Mouse (Mus musculus) hindbrain, postnatal 0 days (tissue): ENCODE measurements around the gene Zfp518b. TPM values are rescaled to one million over a fixed set of nuclear protein-coding genes. Genes with fewer than 3 reads are reported as not detected.

Source experiments
- ATAC-seq: fragments of 200-750 bp; cut with Nextera tagmentation; 2 replicates; pipeline ENCODE4 v1.8.0; 2017; ENCODE audit warnings: mild to moderate bottlenecking, moderate TSS enrichment, moderate library complexity
- DNase-seq: peaks from one replicate; pipeline ENCODE4 v3.0.0-alpha.2; 2015; ENCODE audit warnings: low spot score
- H3K27ac ChIP-seq: fragments of 300-500 bp; sonication (generic); 2 replicates; pipeline ENCODE4 v1.5.1; 2014; ENCODE audit warnings: mild to moderate bottlenecking
- H3K27me3 ChIP-seq: fragments of 300-500 bp; sonication (generic); 2 replicates; pipeline ENCODE4 v1.6.1; 2014; ENCODE audit warnings: low read length, mixed read lengths; ENCODE audit not compliant: insufficient read depth
- H3K36me3 ChIP-seq: fragments of 300-500 bp; sonication (generic); 2 replicates; pipeline ENCODE4 v1.6.1; 2014; ENCODE audit warnings: low read length, mixed read lengths; ENCODE audit not compliant: insufficient read depth
- H3K4me1 ChIP-seq: fragments of 300-500 bp; sonication (generic); 2 replicates; pipeline ENCODE4 v1.6.1; 2014; ENCODE audit warnings: antibody characterized with exemption, low read length, mixed read lengths; ENCODE audit not compliant: insufficient read depth
- H3K4me2 ChIP-seq: fragments of 300-500 bp; sonication (generic); 2 replicates; pipeline ENCODE4 v1.6.1; 2014; ENCODE audit warnings: low read depth, mild to moderate bottlenecking, low read length, moderate library complexity, mixed read lengths
- H3K4me3 ChIP-seq: fragments of 300-500 bp; sonication (generic); 2 replicates; pipeline ENCODE4 v1.5.1; 2014; ENCODE audit warnings: low read length
- H3K9ac ChIP-seq: fragments of 300-500 bp; sonication (generic); replicated peaks from 2 replicates; pipeline ENCODE4 v1.6.1; 2014; ENCODE audit warnings: mild to moderate bottlenecking, low read length, moderate library complexity, mixed read lengths
- H3K9me3 ChIP-seq: fragments of 300-500 bp; sonication (generic); 2 replicates; pipeline ENCODE4 v1.6.1; 2016; ENCODE audit warnings: low read length, mixed read lengths
- CTCF ChIP-seq: IDR thresholded peaks from 2 replicates; pipeline ENCODE4 v1.5.1; 2016; ENCODE audit warnings: antibody characterized with exemption, control low read depth, low read depth
- WGBS: fragments of 180-500 bp; shearing (Covaris S2); extraction: QIAGEN DNeasy Blood & Tissue Kit; methylation state at CpG from one replicate; pipeline ENCODE4 v1.1.7; 2014; 5-methylcytosine and 5-hydroxymethylcytosine counted together
- polyA plus RNA-seq: library from polyadenylated mRNA; unstranded; fragments of >200 nt; fragmentation: Nextera tagmentation; extraction: Ambion mirVana; gene quantifications from 2 replicates; pipeline ENCODE4 v1.2.1, GENCODE M21; 2015
- total RNA-seq: library from RNA; depleted of rRNA; stranded (reverse); fragments of >200 nt; gene quantifications from 2 replicates; pipeline ENCODE4 v1.2.3, GENCODE M21; 2014; rRNA removed

Gene Zfp518b
- total and polyA plus RNA-seq, 2 experiments from 2014 or later, result 13.8 to 51.3 TPM

DNA sequence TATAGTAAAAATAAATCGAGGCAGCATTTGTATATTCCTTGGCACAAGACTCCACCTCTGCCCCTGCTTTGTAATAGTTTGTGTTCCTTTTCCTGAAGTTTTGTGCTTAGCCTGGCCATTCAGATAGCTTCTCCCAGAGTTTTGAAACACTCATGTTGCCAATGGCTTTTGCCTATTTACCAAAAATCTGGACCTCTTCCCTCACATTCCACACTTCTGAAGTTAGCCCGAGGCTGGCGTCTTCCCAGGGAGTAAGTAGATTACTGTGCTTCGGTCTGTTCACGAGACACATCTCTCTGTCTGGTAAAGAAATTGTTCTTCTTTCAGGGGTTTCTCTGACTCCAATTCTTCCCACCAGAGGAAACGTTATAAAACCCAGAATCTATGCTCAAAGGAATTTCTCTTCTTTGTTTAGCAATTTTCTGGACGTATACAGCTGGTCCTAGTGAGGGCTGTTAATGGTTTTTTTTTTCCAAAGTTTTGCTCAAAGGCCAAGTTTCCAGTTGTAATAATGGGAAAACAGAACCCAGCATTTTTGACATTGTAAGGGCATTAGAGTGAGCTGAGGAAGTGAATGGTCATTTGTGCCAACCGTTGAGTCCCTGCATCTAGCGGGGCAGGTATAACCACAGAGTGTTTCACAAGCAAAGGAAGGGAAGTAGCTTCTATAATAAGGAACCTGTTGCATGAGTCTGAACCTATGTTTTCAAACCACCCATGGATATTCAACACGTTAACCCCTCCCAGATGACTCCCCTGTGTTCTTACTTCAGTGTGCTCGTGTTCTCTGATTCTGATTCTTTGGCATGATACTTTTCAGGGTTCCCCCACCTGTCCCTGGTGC lies 50.1 kb downstream of the Zfp518b start:
- Histone ChIP-seq H3K36me3 (no peaks in the 10 kb centered on the region), H3K4me1 (no peaks in the 10 kb centered on the region), H3K9me3 (no peaks in the 10 kb centered on the region), H3K4me3 (no peak overlapping the region), H3K27me3 (no peaks in the 10 kb centered on the region), H3K4me2 (no peak overlapping the region), H3K9ac (no peak overlapping the region), H3K27ac (no peak overlapping the region)
- WGBS, result 61% methylated on average over 11 of the region's 11 CpGs
- no peak for TF ChIP-seq CTCF
- DNase-seq, result no peak
- ATAC-seq, result no peak

DNA sequence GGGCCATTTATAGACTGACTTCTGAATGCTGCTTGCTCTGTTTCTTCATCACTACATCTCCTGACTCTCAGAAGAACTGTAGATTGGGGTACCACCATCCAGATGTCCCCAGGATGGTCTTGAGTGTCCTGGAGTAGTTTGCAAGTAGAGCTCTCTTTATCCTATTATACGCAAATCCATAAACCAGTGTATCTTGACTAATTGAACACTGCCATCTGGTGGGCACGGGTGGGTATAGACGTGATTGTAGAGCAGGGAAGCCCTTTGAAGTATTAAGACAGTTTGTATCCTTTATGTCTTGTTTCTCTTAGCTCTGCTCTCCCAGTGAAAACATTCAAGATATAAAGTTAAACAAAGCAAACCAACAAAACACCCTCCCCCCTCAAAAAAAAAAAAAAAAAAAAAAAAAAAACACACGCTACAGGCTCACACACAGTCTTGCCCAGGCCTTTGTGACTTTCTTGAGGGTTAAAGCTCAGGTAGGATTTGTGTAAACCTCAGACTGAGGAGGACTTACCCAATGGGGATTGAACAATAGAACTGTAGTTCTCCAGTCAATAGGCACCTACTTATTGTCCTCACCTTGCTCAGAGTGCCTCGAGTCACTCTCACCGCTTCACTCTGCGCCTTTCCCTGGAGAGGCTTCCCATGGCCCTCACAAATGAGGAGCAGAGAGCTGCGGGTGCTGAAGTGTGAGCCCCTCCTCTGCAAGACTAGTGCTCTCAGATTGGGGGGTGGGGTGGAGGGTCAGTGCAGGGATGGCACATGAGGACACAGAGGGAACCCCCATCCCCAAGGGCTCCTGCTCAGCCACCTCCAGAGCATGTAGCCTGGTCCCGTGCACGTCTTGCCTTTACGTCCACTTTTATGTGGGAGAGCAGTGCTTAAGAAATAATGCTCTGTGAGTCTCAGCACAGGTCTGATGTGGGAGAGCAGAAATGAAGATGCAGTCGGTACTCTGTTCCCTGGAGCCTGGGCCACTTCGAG lies 51.9 kb downstream of the Zfp518b start:
- Histone ChIP-seq H3K4me2 (no peak overlapping the region), H3K9ac (no peak overlapping the region), H3K4me1 (no peaks in the 10 kb centered on the region), H3K36me3 (no peaks in the 10 kb centered on the region), H3K9me3 (no peaks in the 10 kb centered on the region), H3K27me3 (no peaks in the 10 kb centered on the region), H3K4me3 (no peak overlapping the region), H3K27ac (no peak overlapping the region)
- DNase-seq (peak; percentile 85), ATAC-seq (peak; percentile 46; the same call in 1 of the 2 replicates)
- 68% methylated on average over 13 of the region's 13 CpGs for WGBS
- peak; percentile 80 for TF ChIP-seq CTCF

DNA sequence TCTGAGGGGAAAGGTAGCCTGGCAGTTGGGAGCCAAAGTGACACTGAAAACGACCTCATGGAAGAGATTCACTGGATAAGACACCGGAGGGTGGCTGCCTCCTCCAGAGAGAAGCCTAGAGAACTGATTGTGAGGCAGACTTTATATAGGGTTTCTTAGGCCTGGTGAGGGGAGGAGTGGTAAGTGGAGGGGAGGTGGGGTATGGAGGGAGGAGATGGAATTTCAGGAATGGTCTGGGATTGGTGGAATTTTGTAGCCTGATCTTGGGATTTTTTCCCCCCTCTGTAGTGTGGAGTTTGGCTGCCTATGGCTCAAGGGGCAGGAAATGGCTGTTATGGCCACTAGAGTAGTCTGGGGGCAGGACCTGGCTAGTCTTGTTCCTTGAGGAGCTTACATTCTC lies 56.6 kb downstream of the Zfp518b start:
- no peak overlapping the region for H3K9ac ChIP-seq
- H3K9me3 ChIP-seq, result 0 out of 2 replicates have a peak, but pooled peaks cover 4% of the 10 kb centered on the region
- TF ChIP-seq CTCF, result no peak
- ATAC-seq, result no peak
- no peak overlapping the region for H3K4me3 ChIP-seq
- no peaks in the 10 kb centered on the region for H3K36me3 ChIP-seq
- no peak for DNase-seq
- H3K27ac ChIP-seq, result no peak overlapping the region
- H3K4me1 ChIP-seq, result no peaks in the 10 kb centered on the region
- no peaks in the 10 kb centered on the region for H3K27me3 ChIP-seq
- 53% methylated on average over 2 of the region's 2 CpGs for WGBS
- H3K4me2 ChIP-seq, result no peak overlapping the region

DNA sequence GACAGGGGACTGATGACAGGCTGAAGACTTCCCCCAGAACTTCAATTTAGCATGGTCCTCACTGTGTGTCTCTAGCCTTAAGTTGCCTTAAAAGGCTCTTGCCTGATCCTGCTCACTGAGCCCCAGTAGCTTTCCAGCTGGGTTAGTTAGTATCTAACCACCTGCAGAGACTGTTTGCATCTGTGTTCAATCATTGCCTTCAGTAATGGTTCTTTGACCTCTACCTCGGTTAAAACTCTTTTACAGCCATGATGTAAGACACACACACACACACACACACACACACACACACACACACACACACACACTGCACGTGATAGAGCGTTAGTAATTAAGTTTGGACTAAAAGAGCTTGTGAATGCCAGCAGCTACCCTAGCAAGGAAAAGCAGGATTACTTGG lies 57.7 kb downstream of the Zfp518b start:
- no peak for ATAC-seq
- 67% methylated on average over 3 of the region's 3 CpGs for WGBS
- no peak for DNase-seq

DNA sequence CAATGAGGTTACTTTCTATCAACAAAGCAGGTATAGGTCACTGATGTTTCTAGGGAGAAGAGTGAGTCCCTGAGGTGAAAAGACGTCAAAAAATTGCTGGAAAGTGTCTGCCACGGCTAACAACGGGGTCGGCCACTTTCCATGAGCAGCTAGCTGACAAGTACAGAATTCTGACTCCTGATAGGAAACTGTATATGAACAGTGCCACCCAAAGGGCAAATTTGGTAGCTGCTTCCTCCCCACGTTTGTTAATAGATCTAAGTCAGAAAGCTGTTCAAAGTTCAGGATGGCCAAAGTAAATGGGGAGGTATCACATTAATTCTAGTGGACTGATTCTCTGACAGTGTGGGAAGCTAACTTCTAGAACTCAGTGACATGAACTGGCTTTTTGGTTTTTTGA lies 63.8 kb downstream of the Zfp518b start:
- Histone ChIP-seq H3K27me3 (no peaks in the 10 kb centered on the region), H3K4me3 (no peak overlapping the region), H3K4me1 (no peaks in the 10 kb centered on the region), H3K9ac (no peak overlapping the region), H3K9me3 (0 out of 2 replicates have a peak, but pooled peaks cover 4% of the 10 kb centered on the region), H3K27ac (no peak overlapping the region), H3K4me2 (no peak overlapping the region), H3K36me3 (no peaks in the 10 kb centered on the region)
- ATAC-seq, result peak; percentile 55; the same call in 1 of the 2 replicates
- WGBS, result 24% methylated on average over 5 of the region's 5 CpGs
- peak; percentile 71 for TF ChIP-seq CTCF
- DNase-seq, result peak; percentile 76

More for the DNA sequence above, 57.7 kb downstream of the Zfp518b start:
- Histone ChIP-seq H3K4me3 (no peak overlapping the region), H3K27ac (no peak overlapping the region), H3K27me3 (no peaks in the 10 kb centered on the region), H3K9ac (no peak overlapping the region), H3K36me3 (no peaks in the 10 kb centered on the region), H3K4me1 (no peaks in the 10 kb centered on the region), H3K9me3 (0 out of 2 replicates have a peak, but pooled peaks cover 4% of the 10 kb centered on the region), H3K4me2 (no peak overlapping the region)
- no peak for TF ChIP-seq CTCF

DNA sequence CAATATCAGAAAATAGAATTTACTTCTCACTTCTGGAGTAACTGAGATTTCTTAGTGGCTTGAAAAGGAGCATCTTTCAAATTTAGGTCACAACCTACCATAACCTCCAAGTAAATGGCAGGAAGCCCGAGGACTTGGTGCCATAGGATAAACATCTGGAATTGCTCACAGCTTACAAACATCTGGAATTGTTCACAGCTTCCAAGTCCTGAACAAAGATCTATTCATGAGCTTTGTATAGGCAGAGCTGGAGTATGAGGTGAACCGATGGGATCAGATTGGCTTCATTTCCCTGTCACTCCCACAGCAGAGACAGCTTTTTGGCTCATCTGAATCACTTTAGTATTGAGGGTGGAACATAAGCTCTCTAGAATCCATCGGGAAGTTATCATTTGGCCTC lies 65.7 kb downstream of the Zfp518b start:
- no peaks in the 10 kb centered on the region for H3K4me1 ChIP-seq
- no peak overlapping the region for H3K4me2 ChIP-seq
- no peak overlapping the region for H3K4me3 ChIP-seq
- 74% methylated on average over 3 of the region's 3 CpGs for WGBS
- no peak for ATAC-seq
- DNase-seq, result no peak
- no peak overlapping the region for H3K9ac ChIP-seq
- no peak overlapping the region for H3K27ac ChIP-seq
- no peaks in the 10 kb centered on the region for H3K36me3 ChIP-seq
- H3K27me3 ChIP-seq, result no peaks in the 10 kb centered on the region
- no peaks in the 10 kb centered on the region for H3K9me3 ChIP-seq
- no peak for TF ChIP-seq CTCF

Other genes with a start within 250 kb of the Zfp518b start
- 0.86 and 1.7 TPM in 2 replicates for gene Slc2a9, start 181.7 kb downstream of the Zfp518b start, total RNA-seq
- 0.52 and 1.0 TPM in 2 replicates for gene Slc2a9, start 181.7 kb downstream of the Zfp518b start, polyA plus RNA-seq
- 245 and 258 TPM in 2 replicates for gene Wdr1, start 121.6 kb downstream of the Zfp518b start, total RNA-seq
- gene Wdr1, start 121.6 kb downstream of the Zfp518b start, polyA plus RNA-seq, result 174 TPM in 2 replicates
- 0.50 TPM in 1 of 2 replicates, not detected in the other for gene Clnk, start 192.0 kb upstream of the Zfp518b start, total RNA-seq
- gene Clnk, start 192.0 kb upstream of the Zfp518b start, polyA plus RNA-seq, result 0.14 TPM in 1 of 2 replicates, not detected in the other